Mouse (Mus musculus) right cerebral cortex, adult 2 months (tissue): Measurements from ENCODE around the gene Myo15b.
A peak's percentile ranks its signal among the peaks of the same experiment; 100 is the strongest.

Source experiments
- DNase-seq, 2 experiments: peaks; one replicate each; pipeline ENCODE4 v3.0.0; 2021 to 2022; ENCODE audit warnings: low spot score in 2 of 2

Gene Myo15b

DNA sequence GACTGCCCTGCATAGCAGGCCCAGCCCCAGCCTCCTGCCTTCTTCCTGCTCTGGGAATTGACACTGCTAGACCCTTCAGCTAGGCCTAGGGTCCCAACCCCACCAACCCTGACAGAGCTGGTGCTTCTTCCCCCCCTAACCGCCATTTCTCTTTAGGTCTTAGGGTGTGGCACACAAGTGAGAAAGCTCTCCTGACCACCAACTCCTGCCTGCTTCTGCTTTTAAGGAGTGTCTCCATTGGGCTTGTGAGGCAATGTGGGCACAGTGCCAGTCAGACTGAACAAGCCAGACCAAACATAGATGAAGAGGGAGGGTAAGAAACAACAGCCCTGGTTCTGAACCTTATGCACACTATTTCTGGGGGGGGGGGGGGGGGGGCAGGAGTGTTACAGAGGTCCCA, 44.6 kb downstream of the Myo15b start:
- DNase-seq: no peak

DNA sequence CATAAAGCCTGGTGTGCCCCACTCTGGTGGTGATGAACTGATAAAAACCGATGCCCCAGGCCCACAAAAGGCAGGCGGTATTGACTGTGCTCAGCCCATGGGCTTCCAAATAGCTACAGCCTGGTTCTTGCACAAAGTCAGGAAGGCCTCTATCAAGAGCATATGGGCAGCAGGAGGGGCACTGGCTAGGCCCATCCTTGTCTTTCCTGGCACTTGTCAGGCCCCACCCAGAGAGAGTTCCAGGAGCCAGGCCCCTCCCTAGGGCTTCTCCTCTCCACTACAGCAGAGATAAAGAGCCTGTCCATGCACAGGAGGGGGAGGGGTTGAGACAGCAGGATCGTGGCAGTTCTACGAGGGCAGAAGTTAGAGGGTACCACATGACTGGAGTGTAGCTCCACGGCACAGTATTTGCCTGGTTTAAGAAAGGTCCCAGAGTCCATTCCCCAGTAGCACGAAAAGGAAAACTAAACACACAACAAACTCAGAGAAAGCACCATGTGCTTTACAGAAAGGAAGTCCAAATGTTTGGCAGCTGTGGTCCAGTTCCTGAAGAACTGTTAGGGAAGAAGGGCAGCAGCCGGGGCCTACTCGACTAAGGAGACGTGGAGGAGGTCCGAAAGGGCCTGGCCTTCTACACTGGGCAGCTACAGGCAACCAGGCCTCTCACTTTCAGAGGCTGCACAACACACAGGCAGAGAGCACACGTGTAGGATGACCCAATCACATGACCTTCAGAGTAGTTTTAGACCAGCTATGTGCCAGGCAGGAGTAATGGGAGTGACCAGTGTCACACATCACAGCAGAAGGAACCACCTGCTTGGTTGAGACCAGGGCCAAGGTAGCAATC, 45.4 kb downstream of the Myo15b start:
- DNase-seq: no peak

DNA sequence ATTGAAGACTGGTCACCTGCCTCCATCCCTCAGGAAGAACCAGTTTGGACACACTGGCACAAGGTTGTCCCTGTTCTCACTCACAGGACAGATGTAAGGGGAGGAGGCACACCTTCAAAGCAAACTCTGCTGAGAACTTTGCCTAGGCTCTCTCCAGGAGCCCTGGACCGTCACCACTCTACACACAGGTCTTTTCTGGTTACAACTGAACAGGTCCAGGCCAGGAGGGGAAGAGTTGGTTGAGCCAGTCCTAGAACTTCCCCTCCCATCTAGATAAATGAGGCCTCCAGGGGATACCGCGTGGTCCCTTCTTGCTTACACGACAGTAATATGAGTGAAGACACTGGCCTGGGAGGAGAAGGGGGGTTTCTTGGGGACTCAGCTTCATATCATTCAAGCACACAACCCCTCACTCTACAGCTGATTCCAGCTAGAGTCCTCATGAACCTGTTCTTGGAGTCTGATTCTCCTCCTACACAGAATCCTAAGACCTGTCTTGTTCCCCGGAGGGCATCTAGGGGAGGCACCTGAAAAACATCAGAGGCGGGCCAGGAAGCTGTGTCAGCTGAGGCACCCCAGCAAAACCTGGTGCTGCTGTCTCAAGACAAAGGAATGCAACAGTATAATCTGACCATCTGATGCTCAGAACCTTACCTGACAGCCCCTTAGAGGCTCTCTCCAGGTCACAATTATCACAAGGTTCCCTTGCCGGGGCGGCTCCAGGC, 46.2 kb downstream of the Myo15b start:
- DNase-seq: no peak

DNA sequence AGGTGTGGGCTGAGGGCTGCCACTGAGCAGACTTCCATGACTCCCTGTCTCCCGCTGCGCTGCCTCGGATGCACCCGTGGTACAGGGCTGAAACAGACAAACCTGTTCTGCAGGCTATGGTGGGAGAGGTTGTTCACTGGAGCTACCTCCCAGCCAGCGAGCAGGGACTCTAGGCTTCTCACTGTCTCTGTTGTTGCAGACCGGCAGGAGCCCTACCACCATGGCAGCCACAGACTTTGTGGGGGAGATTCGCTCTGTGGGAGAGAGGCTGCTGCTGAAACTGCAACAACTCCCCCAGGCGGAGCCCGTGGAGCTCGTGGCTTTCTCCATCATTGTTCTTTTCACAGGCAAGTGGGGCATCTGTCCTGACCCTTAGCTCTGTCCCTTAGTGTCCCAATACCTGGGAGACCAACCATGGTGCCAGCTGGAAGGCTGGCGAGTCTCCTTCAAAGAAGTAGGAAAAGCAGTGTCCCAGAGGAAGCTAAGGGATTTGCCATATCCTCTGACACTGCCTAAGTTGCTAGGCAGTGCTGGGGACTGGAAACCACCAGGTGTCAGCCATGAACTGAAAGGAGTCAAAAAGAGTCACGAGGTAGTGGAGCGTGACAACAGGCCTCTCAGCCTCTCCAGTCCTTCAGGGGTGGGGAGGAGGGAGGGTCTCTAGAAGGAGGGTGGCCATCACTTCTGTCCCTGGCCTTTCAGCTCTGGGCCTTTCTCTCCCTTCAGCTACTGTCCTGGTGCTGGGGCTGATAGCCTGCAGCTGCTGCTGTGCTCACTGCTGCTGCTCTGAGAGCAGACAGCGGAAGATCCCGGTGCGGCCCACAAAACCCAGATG, 47.0 kb downstream of the Myo15b start:
- peak; percentile 37 to 40 for DNase-seq

DNA sequence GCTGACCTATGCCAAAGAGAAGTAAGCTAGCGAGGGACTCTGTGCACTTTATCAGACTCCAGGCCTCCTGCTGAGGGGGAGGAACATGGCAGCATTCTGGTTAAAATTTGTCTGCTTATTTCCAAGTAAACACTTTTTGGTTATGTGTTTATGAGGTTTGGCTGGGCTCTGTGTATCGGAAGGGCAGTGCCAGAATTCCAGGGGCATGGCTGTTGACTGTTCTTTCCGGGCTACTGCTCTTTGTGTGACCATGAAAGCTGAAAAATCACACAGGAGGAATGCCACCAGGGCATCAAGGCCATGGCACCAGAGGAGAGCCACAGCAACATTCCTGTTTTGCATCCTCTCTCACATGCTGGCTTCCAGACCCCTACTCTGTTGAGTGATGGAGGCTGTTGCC, 47.9 kb downstream of the Myo15b start:
- DNase-seq: no peak

DNA sequence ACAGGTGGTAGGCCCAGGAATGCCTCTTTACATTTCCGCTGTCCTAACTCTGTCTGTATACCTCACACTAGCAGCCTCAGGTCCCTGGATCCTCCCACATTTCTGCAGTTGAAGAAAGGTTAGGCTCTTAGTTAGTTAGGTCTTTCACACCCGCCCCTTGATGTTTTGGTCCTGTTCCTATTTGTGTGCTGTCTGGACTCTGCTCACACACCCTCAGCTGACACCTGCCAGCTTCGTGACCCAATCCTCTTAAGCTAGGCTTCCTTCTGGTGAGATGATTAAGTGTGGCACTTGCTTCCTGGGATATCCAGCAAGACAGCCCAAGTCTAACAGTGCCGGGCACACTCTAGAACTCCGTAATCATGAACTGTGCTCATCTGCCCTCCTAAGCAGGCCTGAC, 48.3 kb downstream of the Myo15b start:
- DNase-seq: no peak

DNA sequence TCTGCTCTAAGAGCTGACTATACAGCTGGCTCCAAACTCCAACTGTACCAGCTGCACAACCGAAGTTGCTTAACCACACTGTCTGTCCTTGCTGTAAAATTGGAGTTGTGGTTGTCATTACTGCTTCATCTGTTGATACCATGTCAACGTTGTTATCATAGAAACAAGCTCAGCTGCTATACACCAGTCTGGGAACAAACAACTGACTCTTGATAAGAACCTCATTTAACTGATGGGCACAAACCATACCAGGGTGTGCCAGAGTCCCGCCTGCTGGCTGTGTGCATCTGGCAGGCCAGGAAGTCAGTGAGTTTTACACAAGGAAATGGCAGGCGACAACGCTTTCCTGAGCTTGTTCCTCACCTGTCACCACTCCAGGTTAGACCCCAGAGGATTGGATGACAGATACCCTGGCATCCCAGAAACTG, 52.9 kb downstream of the Myo15b start:
- DNase-seq: no peak

DNA sequence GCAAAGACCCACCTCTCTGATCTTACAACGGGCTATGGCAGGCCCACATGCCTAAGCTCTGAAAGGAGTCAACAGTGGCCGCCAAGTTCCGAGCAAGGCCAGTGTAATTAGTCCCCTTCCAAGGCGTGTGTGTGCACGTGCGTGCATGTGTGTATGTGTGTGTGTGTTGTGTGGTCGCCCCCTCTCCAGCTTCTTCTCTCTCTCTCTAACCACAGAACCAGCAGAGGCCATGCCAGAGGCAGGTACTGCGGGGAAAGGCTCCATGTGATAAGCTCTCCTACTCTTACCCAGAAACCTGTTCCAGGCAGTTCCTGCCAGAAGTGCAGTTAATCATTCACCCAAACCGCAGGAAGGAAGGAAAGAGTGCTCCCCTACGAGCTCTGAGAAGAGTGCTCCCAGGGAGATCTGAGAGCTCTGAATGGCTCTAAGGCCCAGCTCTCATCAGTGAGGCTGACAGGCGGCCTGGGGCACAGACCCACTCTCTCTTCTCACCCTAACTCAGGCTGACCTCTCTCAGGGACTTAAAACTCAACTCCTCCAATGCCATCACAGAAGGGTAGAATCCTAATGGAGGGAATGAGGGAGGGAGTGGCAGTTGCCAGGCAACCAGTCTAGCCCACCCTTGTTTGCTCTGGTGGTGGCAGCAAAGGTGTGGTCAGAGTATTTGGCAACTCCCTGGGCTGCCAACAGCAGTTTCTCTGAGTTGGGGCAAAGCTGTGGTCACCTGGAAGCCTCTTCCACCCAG, 53.6 kb downstream of the Myo15b start, which contains the start of gene Smim6:
TSS of gene Smim6 (plus strand) at position 386 of the 745 bp plus-strand sequence.
- no peak for DNase-seq

DNA sequence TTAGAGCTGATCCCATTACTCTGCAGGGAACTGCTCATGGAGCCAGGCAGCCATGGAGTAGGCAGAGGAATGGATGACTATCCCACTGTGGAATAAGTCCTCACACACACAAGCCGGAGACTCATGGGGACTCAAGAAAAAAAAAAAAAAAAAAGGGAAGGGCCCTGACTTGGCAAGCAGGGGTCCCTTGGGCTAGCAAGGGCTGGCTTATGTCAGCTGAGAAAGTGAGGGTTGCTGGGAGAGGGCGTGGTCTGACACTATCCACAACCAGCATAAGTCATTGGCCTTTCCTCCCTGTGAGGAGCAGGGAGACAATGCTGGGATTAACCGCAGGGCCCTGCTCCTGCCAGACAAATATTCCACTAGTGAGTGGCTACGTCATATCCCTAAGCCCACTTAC, 58.4 kb downstream of the Myo15b start:
- no peak for DNase-seq

DNA sequence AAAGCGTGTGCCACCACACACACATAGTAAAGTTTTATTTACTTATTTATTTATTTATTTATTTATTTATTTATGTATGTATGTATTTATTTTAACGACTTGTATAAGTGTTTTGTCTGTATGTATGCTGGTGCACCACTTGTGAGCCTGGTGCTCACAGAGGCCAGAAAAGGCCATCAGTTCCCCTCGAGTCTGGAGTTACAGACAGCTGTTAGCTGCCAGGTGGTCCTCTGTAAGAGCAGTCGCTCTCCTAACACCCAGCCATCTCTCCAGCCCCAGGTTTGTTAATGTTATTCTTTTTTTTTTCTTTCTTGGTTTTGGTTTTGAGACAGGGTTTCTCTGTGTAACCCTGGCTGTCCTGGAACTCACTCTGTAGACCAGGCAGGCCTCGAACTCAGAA, 60.4 kb downstream of the Myo15b start:
- no peak for DNase-seq

DNA sequence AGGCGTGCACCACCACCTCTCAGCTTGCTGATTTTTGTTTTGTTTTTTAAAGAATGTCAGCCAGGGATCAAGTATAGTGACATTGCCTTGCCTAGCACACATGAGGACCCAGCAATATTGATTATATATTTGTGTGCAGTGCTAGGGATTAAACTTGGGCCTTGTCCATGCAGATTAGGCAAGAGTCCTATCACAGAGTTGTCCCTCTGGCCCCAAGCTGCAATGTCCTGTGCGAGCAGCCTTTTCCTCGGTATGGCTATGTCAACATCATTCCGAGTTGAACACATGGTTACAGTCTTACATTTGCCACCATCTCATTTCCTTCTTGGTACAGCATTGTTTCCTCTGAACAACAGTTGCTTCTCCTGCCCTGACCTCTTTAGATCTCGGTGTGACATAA, 60.9 kb downstream of the Myo15b start:
- DNase-seq: no peak

DNA sequence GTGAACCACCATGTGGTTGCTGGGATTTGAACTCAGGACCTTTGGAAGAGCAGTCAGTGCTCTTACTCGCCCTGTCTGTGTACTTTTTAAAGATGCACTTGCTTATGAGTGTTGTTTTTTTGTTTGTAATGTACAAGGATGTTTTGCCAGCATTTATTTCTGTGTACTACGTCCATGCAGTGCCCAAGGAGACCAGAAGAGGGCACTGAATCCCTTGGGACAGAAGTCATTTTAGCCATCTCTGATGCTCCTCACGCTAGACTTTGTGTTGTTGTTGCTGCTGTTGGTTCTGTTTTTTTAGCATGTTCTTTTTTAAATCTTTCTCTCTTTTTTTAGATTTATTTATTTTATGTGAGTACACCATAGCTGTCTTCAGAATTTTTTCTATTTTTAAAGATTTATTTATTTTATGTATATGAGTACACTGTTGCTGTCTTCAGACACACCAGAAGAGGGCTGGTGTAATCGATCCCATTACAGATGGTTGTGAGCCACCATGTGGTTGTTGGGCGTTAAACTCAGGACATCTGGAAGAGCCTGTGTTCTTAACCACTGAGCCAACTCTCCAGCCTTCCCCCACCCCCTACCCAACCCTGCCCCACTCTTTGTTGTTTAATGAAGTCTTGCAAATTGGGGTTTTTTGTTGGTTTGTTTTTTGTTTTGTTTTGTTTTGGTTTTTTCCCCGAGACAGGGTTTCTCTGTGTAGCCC, 62.1 kb downstream of the Myo15b start:
- peak; percentile 48 to 72 for DNase-seq

DNA sequence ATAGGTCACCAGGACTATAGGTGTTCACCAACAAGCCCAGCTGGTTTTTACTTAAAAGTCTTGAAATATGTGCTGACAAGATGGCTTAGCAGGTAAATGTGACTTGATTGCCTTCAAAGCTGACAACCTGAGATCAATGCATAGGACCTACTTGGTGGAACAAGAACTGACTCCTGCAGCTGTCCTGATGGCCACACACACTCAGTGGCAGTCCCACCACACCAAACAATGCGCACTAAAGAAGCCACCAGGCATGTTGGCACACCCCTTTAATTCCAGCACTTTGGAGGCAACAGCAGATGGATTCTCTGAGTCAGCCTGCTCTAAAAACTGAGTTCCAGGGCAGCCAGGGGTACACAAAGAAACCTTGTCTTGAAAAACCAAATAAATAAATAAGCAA, 63.8 kb downstream of the Myo15b start:
- no peak for DNase-seq

DNA sequence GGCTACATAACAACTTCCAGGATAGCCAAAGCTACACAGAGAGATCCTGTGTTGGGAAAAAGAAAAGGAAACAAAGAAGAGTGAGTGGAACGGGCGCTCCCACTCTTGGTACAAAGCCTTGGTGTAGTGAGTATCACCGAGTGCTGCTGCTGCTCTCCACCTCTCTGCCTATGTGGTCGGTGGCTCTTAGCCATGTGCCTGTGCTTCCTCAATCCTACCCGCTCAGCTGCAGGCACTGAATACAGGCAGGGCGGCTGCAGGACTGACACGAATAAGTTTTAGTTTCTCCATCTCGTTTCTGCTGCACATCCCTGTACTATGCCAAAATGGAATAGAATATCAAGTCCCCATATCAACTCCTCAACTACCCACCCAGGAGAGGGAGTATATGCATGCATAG, 70.8 kb downstream of the Myo15b start:
- no peak for DNase-seq

DNA sequence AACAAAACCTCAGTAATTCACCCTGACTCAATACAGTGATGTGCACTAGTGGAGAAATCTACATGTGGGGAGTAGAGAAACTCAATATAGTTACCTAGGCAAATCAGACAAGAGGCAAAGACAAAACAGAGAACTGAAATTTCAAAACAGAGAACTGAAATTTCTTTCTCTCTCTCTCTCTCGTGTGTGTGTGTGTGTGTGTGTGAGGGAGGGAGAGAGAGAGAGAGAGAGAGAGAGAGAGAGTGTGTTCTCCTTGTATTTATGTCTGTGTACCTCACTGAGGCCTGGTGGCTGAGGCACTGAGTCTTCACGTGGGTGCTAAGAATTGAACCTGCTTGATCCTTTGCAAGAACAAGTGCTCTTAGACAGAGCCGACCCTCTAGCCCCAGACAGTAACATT, 71.6 kb downstream of the Myo15b start:
- DNase-seq: no peak

DNA sequence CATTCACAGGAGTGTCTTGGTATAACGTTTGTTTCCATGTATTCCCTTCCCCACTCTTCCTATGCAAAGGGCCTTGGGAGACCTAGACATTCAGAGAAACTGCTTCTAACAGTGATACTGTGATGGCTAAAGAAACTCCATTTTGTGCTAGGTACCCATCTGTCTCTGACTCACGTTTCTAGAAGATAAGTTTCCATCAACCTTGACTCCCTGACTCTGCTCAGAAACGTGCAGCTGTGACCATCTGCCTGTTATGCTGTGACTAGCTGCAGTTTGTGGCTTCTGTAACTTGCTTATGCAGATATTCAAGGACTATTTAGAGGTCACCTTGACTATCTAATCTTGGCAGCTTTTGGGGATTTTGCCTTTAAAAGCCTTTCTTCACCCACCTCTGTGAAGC, 73.0 kb downstream of the Myo15b start:
- DNase-seq: no peak

DNA sequence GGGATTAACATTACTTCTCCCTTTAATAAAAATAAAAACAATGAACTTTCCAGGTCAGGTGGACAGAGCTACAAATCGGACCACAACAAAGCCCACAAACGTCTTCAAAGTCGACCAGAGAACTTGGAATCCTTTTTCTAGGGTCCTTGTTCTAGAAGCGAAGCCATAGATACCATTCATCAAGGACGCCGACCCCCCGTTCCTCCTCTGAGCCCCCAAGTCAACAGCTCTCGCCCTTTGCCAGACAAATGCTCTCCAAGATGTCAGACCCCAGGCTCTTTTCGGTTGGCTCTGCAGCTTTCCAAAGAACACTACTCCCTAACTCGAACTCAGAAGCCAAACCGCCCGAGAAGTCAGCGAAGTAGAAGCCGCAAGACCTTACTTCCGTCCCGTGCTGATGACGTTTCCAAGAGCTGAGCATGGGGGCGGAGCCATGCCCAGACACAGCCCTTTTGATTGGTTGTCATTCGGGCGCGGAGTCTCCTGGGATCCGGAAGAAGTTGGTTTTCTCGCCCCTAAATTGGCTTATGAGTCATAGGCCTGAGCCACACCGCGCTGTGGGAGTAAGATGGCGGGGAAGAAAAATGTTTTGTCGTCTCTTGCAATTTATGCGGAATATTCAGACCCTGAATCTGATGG, 75.0 kb downstream of the Myo15b start, which contains the start of the genes Sap30bp and Recql5:
TSS of gene Sap30bp (plus strand) at position 175 of the 639 bp plus-strand sequence.
TSS of gene Recql5 (minus strand) at position 370 of the 639 bp plus-strand sequence.
- peak; percentile 98 to 99 for DNase-seq

DNA sequence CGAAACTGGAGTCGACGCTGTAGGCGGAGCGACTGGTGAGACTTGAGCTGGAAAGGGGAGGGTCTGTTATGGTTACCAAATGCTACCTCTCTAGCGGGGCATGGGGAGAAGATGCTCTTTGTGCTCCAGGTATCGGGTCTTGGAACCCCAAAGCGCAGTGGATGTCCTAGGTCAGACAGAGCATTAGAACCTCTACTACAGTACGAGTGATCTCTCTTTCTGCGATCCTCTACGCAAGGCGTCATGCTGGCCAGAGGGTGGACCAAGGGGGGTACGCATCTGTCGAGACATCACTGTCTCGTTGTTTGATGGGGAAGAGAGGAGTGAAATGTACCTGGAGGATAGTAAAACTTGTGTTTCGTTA, 75.5 kb downstream of the Myo15b start:
- DNase-seq: no peak

DNA sequence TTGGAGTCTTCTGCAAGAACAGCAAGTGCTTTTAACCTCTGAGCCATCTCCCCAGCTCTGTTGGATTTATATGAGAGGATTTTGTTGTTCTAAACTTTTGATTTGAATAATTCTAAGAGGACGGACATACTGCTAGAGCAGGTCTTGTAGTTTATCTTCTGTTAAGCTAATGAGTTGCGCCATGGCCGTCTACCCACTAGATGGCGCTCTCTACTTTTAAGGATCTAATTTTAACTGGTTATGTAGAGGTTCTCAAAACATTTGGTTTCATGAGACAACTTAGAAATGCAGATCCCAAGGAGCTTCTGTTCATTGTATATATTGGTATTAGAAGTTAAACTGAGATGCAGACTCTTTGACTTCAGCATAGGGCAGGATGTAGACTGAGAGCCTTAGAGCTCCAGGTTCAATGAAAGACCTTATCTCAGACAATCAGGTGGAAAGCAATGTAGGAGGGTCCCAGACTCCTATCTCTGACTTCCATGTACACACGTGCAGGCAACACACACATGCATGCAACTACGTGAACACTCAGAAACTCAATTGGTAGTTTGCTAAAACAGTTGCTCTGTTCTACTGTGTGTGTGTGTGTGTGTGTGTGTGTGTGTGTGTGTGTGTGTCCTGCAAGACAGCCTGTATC, 81.6 kb downstream of the Myo15b start:
- DNase-seq: peak; percentile 77 to 82

DNA sequence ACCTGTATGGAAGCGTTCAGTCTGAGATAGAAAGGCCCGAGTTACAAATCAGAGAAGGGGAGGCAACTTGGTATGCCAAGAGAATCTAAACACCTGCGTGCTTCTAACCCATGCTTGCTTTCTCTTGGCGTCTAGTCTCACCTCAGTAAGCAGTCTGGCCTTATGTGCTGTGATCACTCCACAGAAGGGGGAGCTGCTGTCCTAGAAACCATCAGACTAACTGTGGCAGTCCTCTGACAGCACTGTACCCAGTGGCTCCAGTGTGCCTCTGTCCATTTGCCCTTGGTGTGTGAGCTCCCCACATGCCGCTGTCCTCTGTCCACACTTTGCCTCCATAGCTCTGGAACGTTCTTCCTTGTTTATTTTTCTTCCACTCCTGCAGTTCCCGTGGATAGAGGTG, 83.8 kb downstream of the Myo15b start:
- no peak for DNase-seq
